Mouse (Mus musculus) lung, embryonic 16.5 days (tissue): ENCODE results near the gene Jun. TPM values are rescaled to one million over a fixed set of nuclear protein-coding genes. Genes with fewer than 3 reads are reported as not detected.

Experiments used
- ATAC-seq: fragments of 200-750 bp; cut with Nextera tagmentation; 2 replicates; pipeline ENCODE4 v1.8.0; 2017; ENCODE audit warnings: low read depth, mild to moderate bottlenecking, moderate library complexity
- H3K27ac ChIP-seq: fragments of 300-500 bp; sonication (generic); 2 replicates; pipeline ENCODE4 v1.5.1; 2014; ENCODE audit warnings: mild to moderate bottlenecking, control low read depth, low read length
- H3K27me3 ChIP-seq: fragments of 300-500 bp; sonication (generic); 2 replicates; pipeline ENCODE4 v1.6.1; 2014; ENCODE audit warnings: low read depth, low read length, mixed read lengths; ENCODE audit not compliant: control insufficient read depth, insufficient read depth
- H3K36me3 ChIP-seq: fragments of 300-500 bp; sonication (generic); 2 replicates; pipeline ENCODE4 v1.6.1; 2014; ENCODE audit warnings: low read length; ENCODE audit not compliant: control insufficient read depth, insufficient read depth
- H3K4me1 ChIP-seq: fragments of 300-500 bp; sonication (generic); replicated peaks from 2 replicates; pipeline ENCODE4 v1.6.1; 2014; ENCODE audit warnings: low read length, mixed read lengths; ENCODE audit not compliant: control insufficient read depth, insufficient read depth
- H3K4me2 ChIP-seq: fragments of 300-500 bp; sonication (generic); 2 replicates; pipeline ENCODE4 v1.6.1; 2014; ENCODE audit warnings: low read depth, low read length, control low read depth
- H3K4me3 ChIP-seq: fragments of 300-500 bp; sonication (generic); 2 replicates; pipeline ENCODE4 v1.5.1; 2014; ENCODE audit warnings: mild to moderate bottlenecking, low read length, control low read depth
- H3K9ac ChIP-seq: fragments of 300-500 bp; sonication (generic); 2 replicates; pipeline ENCODE4 v1.6.1; 2014; ENCODE audit warnings: low read length, control low read depth
- H3K9me3 ChIP-seq: fragments of 300-500 bp; sonication (generic); 2 replicates; pipeline ENCODE4 v1.6.1; 2016; ENCODE audit warnings: low read length; ENCODE audit not compliant: control insufficient read depth
- WGBS: fragments of 180-500 bp; shearing (Covaris S2); extraction: QIAGEN DNeasy Blood & Tissue Kit; methylation state at CpG from one replicate; pipeline ENCODE4 v1.1.7; 2014; 5-methylcytosine and 5-hydroxymethylcytosine counted together
- polyA plus RNA-seq: library from polyadenylated mRNA; unstranded; fragments of >200 nt; fragmentation: Nextera tagmentation; extraction: Ambion mirVana; gene quantifications from 2 replicates; pipeline ENCODE4 v1.2.1, GENCODE M21; 2015

Jun gene
- polyA plus RNA-seq, 1 experiment from 2014 or later, result 119 TPM

GRCm38 (mm10) chr4:95005251-95005830, 46.7 kb downstream of the Jun start:
- Histone ChIP-seq H3K27me3 (no peaks in the 10 kb centered on the region), H3K36me3 (no peaks in the 10 kb centered on the region), H3K4me2 (no peak overlapping the region), H3K4me3 (no peak overlapping the region), H3K9ac (no peak overlapping the region), H3K27ac (no peak overlapping the region), H3K4me1 (no peaks in the 10 kb centered on the region; the same call in 1 of the 2 replicates), H3K9me3 (no peaks in the 10 kb centered on the region)
- WGBS, result 68% methylated on average over 6 of the region's 6 CpGs
- ATAC-seq, result no peak

GRCm38 (mm10) chr4:95001043-95001775, 50.8 kb downstream of the Jun start:
- Histone ChIP-seq H3K9me3 (no peaks in the 10 kb centered on the region), H3K4me1 (no peaks in the 10 kb centered on the region), H3K27ac (no peak overlapping the region), H3K27me3 (no peaks in the 10 kb centered on the region), H3K9ac (no peak overlapping the region), H3K4me2 (no peak overlapping the region), H3K4me3 (no peak overlapping the region), H3K36me3 (no peaks in the 10 kb centered on the region)
- ATAC-seq, result no peak
- WGBS, result 51% methylated on average over 6 of the region's 6 CpGs

GRCm38 (mm10) chr4:95000147-95000546, 51.9 kb downstream of the Jun start:
- WGBS, result 71% methylated on average over 1 of the region's 1 CpGs
- H3K4me1 ChIP-seq, result no peaks in the 10 kb centered on the region

GRCm38 (mm10) chr4:94999249-94999648, 52.8 kb downstream of the Jun start:
- no peaks in the 10 kb centered on the region for H3K9me3 ChIP-seq
- H3K36me3 ChIP-seq, result no peaks in the 10 kb centered on the region
- H3K4me1 ChIP-seq, result no peaks in the 10 kb centered on the region
- H3K4me3 ChIP-seq, result no peak overlapping the region
- ATAC-seq, result no peak
- no peak overlapping the region for H3K27ac ChIP-seq
- no peaks in the 10 kb centered on the region for H3K27me3 ChIP-seq
- no peak overlapping the region for H3K4me2 ChIP-seq
- WGBS, result 65% methylated on average over 3 of the region's 3 CpGs
- no peak overlapping the region for H3K9ac ChIP-seq

More at GRCm38 (mm10) chr4:95000147-95000546, 51.9 kb downstream of the Jun start:
- no peaks in the 10 kb centered on the region for H3K27me3 ChIP-seq
- H3K27ac ChIP-seq, result no peak overlapping the region
- no peak overlapping the region for H3K4me3 ChIP-seq
- no peak for ATAC-seq
- no peaks in the 10 kb centered on the region for H3K9me3 ChIP-seq
- H3K36me3 ChIP-seq, result no peaks in the 10 kb centered on the region
- no peak overlapping the region for H3K9ac ChIP-seq
- H3K4me2 ChIP-seq, result no peak overlapping the region

Other genes with a start within 250 kb of the Jun start
- not detected in 2 replicates for gene Eqtn, start 123.4 kb downstream of the Jun start, polyA plus RNA-seq
- 26.6 and 30.5 TPM in 2 replicates for gene Mysm1, start 73.1 kb downstream of the Jun start, polyA plus RNA-seq